Comparison of ENCODE assay signal across 28 mouse cellular contexts in the genomic region with DNA sequence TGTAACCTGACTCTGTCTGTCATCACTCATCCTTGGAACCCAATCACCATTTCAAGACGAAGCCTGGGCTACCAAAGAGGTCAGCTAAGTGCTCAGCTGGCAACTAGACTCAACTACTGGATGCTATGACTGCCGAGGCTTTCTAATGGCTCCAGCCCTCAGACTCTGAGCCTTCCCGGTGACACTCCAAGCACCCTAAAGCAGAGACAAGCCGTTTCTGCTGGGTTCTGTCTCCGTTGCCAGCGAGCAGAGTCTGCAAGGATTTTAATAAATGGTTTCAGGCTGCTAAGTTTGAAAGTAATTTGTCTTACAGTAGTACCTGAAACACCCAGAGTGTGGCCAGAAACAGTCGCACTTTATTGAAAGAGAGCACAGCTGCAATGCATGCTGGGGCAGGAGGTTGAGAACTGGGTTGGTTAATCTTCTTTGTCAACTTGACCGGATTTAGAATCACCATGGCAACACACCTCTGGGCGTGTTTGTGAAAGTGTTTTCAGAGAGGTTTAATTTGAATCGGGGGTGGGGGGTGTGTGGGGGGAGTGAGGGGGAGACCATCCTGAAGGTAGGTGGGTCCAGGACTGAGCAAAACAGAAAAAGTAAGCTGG.
DNase-seq lines count a peak whose midpoint lies in the region; ATAC-seq and TF ChIP-seq lines count a peak whose summit lies in the region.
"Had no signal": no experiment of that assay in that cellular context is flagged by ENCODE, and none has a peak within 500 bp of the region (broad histone marks: within the 10 kb centered on the region; RNA-seq: fewer than 3 reads in every experiment).

No protein-coding gene starts in this region.

- WGBS in forebrain, embryonic 10.5 days: 41% methylated on average over 10 of the region's 10 CpGs
- 32% methylated on average over 10 of the region's 10 CpGs for WGBS in forebrain, embryonic 15.5 days
- WGBS in forebrain, embryonic 14.5 days: 40% methylated on average over 10 of the region's 10 CpGs
- WGBS in midbrain, postnatal 0 days: 34% methylated on average over 10 of the region's 10 CpGs

- no peak overlapping the region for H3K4me2 ChIP-seq in forebrain, embryonic 15.5 days (replicated peaks)
- H3K4me2 ChIP-seq in forebrain, embryonic 14.5 days (ENCODE audit: low read length): no peak overlapping the region
- H3K4me2 ChIP-seq in midbrain, postnatal 0 days (ENCODE audit: low read depth, low read length, poor library complexity, severe bottlenecking): no peak overlapping the region
- H3K4me2 ChIP-seq: heart, embryonic 11.5 days; hindbrain, embryonic 12.5 days; intestine, embryonic 15.5 days; limb, embryonic 13.5 days; liver, embryonic 11.5 days; lung, embryonic 15.5 days; neural tube, embryonic 13.5 days had no signal

- DNase-seq in forebrain, embryonic 10.5 days (ENCODE audit: extremely low spot score, low spot score): peak; percentile 45
- DNase-seq in R1 (ENCODE audit: low read depth, low spot score): peak; percentile 33
- DNase-seq in forebrain, embryonic 14.5 days (ENCODE audit: low spot score): peak; percentile 24
- peak; percentile 10 for DNase-seq in midbrain, postnatal 0 days (ENCODE audit: low spot score)
- no peak for DNase-seq in layer of hippocampus, adult 18-20 months (ENCODE audit: low spot score in 2 of 2)
- DNase-seq in spleen, postnatal 4 days (ENCODE audit: low spot score in 2 of 2): no peak
- DNase-seq: adrenal gland, adult 2 months; adrenal gland, postnatal 36 days; cerebellum, adult 8-10 months; cerebellum, postnatal 25 days; gastrocnemius, adult 2 months; gastrocnemius, postnatal 36 days; heart, adult 18-20 months; heart, postnatal 36 days; kidney, adult 2 months; kidney, postnatal 36 days; right cerebral cortex, postnatal 4 days; thymus, adult 2 months had no signal

- no peaks in the 10 kb centered on the region for H3K36me3 ChIP-seq in forebrain, embryonic 10.5 days (replicated peaks)
- H3K36me3 ChIP-seq in forebrain, embryonic 15.5 days: no peaks in the 10 kb centered on the region
- H3K36me3 ChIP-seq in forebrain, embryonic 14.5 days (ENCODE audit: control insufficient read depth, insufficient read depth, low read length): no peaks in the 10 kb centered on the region
- no peaks in the 10 kb centered on the region for H3K36me3 ChIP-seq in midbrain, postnatal 0 days (ENCODE audit: insufficient read depth, low read length)
- H3K36me3 ChIP-seq: hindbrain, embryonic 12.5 days; intestine, embryonic 15.5 days; limb, embryonic 13.5 days; lung, embryonic 15.5 days; neural tube, embryonic 13.5 days had no signal

- ATAC-seq in forebrain, embryonic 15.5 days (replicated peaks): no peak
- ATAC-seq in forebrain, embryonic 14.5 days: no peak; the same call in 1 of the 2 replicates
- ATAC-seq in midbrain, postnatal 0 days (ENCODE audit: low FRiP score): no peak
- ATAC-seq: CD4-positive, CD25-positive, alpha-beta regulatory T cell, adult 4 months; hindbrain, postnatal 0 days; intestine, embryonic 15.5 days had no signal

- no peak overlapping the region for H3K9ac ChIP-seq in forebrain, embryonic 15.5 days (replicated peaks)
- H3K9ac ChIP-seq in forebrain, embryonic 14.5 days (ENCODE audit: low read length): no peak overlapping the region
- no peak overlapping the region for H3K9ac ChIP-seq in midbrain, postnatal 0 days (replicated peaks; ENCODE audit: low read length, poor library complexity, severe bottlenecking)
- H3K9ac ChIP-seq: hindbrain, embryonic 12.5 days; intestine, embryonic 15.5 days; limb, embryonic 13.5 days; lung, embryonic 15.5 days; neural tube, embryonic 13.5 days had no signal

- 0 out of 2 replicates have a peak, but pooled peaks have one; percentile 7 for TF ChIP-seq CTCF in midbrain, postnatal 0 days (IDR thresholded peaks at IDR 0.05)

- H3K27ac ChIP-seq in forebrain, embryonic 10.5 days: peak overlapping the region; percentile 78
- no peak overlapping the region for H3K27ac ChIP-seq in forebrain, embryonic 15.5 days (replicated peaks)
- no peak overlapping the region for H3K27ac ChIP-seq in forebrain, embryonic 14.5 days (ENCODE audit: low read depth, low read length)
- H3K27ac ChIP-seq in midbrain, postnatal 0 days (ENCODE audit: low read depth, low read length): no peak overlapping the region
- H3K27ac ChIP-seq: gastrocnemius, adult 2 months; hindbrain, embryonic 12.5 days; hindbrain, postnatal 0 days; intestine, embryonic 15.5 days; limb, embryonic 13.5 days; lung, embryonic 15.5 days; neural tube, embryonic 13.5 days had no signal

- H3K4me1 ChIP-seq in forebrain, embryonic 10.5 days: peaks cover 37% of the 10 kb centered on the region
- H3K4me1 ChIP-seq in forebrain, embryonic 15.5 days: peaks cover 14% of the 10 kb centered on the region
- H3K4me1 ChIP-seq in forebrain, embryonic 14.5 days (ENCODE audit: control insufficient read depth, insufficient read depth, low read length): peaks cover 2% of the 10 kb centered on the region; the same call in 1 of the 2 replicates
- H3K4me1 ChIP-seq in midbrain, postnatal 0 days (ENCODE audit: insufficient read depth, low read length): no peaks in the 10 kb centered on the region
- H3K4me1 ChIP-seq: intestine, embryonic 15.5 days; lung, embryonic 15.5 days had no signal

- no peaks in the 10 kb centered on the region for H3K9me3 ChIP-seq in forebrain, embryonic 10.5 days
- H3K9me3 ChIP-seq in forebrain, embryonic 15.5 days: no peaks in the 10 kb centered on the region
- H3K9me3 ChIP-seq in forebrain, embryonic 14.5 days (replicated peaks; ENCODE audit: control insufficient read depth, low read length): no peaks in the 10 kb centered on the region
- no peaks in the 10 kb centered on the region for H3K9me3 ChIP-seq in midbrain, postnatal 0 days (ENCODE audit: low read length)
- H3K9me3 ChIP-seq: hindbrain, embryonic 12.5 days; intestine, embryonic 15.5 days; limb, embryonic 13.5 days; lung, embryonic 15.5 days; neural tube, embryonic 13.5 days had no signal

- peaks cover 59% of the 10 kb centered on the region for H3K27me3 ChIP-seq in forebrain, embryonic 10.5 days (ENCODE audit: poor library complexity, severe bottlenecking)
- no peaks in the 10 kb centered on the region for H3K27me3 ChIP-seq in forebrain, embryonic 15.5 days
- no peaks in the 10 kb centered on the region for H3K27me3 ChIP-seq in forebrain, embryonic 14.5 days (replicated peaks; ENCODE audit: control insufficient read depth, insufficient read depth, low read length)
- no peaks in the 10 kb centered on the region for H3K27me3 ChIP-seq in midbrain, postnatal 0 days (ENCODE audit: insufficient read depth, low read length)
- H3K27me3 ChIP-seq: intestine, embryonic 15.5 days; lung, embryonic 15.5 days had no signal

- H3K4me3 ChIP-seq in forebrain, embryonic 10.5 days: no peak overlapping the region
- no peak overlapping the region for H3K4me3 ChIP-seq in forebrain, embryonic 15.5 days
- no peak overlapping the region for H3K4me3 ChIP-seq in forebrain, embryonic 14.5 days (ENCODE audit: low read depth, low read length)
- no peak overlapping the region for H3K4me3 ChIP-seq in midbrain, postnatal 0 days (ENCODE audit: low read depth, low read length)
- H3K4me3 ChIP-seq: gastrocnemius, adult 2 months; hindbrain, embryonic 12.5 days; intestine, embryonic 15.5 days; limb, embryonic 13.5 days; lung, embryonic 15.5 days; neural tube, embryonic 13.5 days had no signal

Comparison
In these comparisons a context has a peak if more than half of its experiments do, and no peak if none do; other contexts are left out.
1. DNase-seq: peak in forebrain, embryonic 10.5 days (single experiment), R1 (single experiment), forebrain, embryonic 14.5 days (single experiment) and midbrain, postnatal 0 days (single experiment); none in layer of hippocampus, adult 18-20 months (0 of 2) and spleen, postnatal 4 days (0 of 2).